Mouse (Mus musculus) urinary bladder, postnatal 4 days (tissue): ENCODE measurements around the gene Gm20388.

Source experiments
- DNase-seq, 2 experiments: peaks; one replicate each; pipeline ENCODE4 v3.0.0; 2021 to 2022; ENCODE audit warnings: low spot score in 2 of 2

Gm20388 gene

DNA sequence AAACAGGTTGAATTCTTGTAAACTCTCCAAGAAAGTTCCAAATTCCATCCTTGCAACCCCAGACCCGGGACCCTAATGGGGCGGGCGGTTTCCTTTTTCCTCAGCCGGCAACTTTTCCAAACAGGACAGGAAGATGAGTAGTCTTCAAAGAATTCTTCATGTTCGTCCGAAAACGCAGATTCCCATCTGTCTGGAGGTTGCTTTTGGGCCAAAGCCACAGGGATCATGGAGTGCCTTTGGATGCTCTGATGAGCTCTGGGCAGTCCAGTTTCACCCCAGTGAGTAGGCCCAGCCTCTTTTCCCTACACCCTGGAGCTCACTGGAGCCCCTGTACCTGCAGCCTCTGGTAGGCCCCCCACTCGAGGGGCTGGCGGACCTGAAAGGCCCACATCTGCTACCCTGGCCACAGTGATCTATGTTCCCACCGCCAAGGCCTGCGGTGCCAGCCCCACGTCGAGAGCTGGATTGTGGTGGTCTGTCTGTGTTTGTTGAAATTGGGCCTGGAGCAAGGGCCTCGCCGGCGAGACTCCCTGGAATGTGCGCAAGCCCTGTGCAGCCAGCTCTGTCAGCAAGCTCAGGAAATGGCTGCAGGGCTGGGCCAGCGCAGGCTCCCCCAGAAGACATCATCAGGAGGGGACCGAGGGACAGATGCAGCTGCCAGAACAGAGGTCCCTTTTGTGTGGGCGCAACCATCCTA lies 1567.4 kb downstream of the Gm20388 start:
- DNase-seq: no peak

GRCm38 (mm10) chr8:121479144-121479543 lies 1568.5 kb downstream of the Gm20388 start:
- no peak for DNase-seq

GRCm38 (mm10) chr8:121480411-121481031 lies 1569.9 kb downstream of the Gm20388 start:
- DNase-seq: no peak

DNA sequence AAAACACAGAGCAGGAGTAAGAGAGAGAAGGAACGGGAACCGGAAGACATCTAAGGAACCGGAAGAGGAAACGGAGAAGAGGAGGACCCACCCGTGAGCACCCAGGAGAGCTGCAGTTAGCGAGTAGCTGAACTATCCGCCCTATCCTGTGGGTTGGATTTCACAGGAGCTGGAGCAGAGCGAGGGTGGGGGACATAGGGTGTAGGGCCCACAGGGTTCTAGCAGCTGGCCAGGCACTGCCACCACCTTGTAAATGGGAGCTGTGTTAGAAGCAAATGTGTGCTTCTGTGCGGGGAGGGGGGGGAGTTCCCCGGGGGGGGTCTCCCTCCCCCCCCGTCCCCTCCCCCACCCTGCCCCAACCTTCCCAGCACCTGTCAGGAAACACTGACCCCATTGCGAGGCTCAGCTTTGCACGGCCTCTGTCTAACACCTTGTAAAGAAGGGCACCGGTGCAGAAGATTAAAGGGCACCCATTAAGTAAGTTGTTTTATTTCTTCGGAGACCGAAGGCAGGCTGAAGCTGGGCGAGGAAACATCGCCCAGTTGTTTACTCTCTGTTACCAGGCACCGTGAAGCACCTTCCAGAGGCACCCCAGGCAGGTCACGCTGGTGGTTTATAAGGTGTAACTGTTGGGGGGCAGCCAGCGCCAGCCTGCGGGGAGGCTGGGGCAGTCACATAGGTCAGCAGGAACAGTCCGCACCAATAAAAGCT lies 1573.6 kb downstream of the Gm20388 start:
- no peak for DNase-seq

GRCm38 (mm10) chr8:121491633-121492032 lies 1581.0 kb downstream of the Gm20388 start:
- DNase-seq: no peak

DNA sequence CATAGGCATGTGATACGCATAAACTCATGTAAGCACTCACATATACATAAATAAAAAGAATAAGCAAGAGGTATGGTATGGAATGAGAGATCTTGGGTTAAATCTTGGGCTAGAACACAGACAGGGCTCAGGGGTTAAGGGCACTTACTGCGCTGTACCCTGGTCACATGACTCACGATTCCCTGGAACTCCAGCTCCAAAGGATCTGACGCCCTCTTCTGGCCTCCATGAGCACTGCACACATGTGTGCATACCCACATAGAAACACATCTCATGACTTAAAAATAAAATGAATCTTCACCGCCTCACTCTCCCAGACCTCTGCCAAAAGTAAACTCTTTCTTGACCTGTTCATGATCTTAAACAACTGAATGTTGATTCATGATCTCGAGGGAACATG lies 1587.0 kb downstream of the Gm20388 start:
- no peak for DNase-seq

GRCm38 (mm10) chr8:121511751-121512150 lies 1601.1 kb downstream of the Gm20388 start:
- no peak for DNase-seq

DNA sequence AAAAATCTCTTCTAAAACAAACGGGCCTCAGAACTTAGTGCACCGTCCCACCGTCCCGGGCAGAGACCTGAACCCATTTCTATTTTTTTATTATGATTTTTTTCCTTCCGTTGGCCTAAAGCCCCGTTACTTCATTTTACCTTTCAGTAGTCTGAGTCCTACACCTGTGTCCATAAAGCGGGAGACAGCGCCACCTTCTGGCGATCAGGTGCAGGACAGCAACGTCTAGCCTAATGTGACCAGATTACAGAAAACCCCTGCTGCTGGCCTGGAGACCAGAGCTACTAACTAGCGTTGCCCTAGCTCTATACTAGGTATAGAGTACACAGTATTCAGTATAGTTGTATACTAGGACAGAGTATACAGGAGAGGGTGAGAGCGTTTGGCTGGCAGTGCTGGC lies 1602.8 kb downstream of the Gm20388 start:
- peak; percentile 61 to 88 for DNase-seq

DNA sequence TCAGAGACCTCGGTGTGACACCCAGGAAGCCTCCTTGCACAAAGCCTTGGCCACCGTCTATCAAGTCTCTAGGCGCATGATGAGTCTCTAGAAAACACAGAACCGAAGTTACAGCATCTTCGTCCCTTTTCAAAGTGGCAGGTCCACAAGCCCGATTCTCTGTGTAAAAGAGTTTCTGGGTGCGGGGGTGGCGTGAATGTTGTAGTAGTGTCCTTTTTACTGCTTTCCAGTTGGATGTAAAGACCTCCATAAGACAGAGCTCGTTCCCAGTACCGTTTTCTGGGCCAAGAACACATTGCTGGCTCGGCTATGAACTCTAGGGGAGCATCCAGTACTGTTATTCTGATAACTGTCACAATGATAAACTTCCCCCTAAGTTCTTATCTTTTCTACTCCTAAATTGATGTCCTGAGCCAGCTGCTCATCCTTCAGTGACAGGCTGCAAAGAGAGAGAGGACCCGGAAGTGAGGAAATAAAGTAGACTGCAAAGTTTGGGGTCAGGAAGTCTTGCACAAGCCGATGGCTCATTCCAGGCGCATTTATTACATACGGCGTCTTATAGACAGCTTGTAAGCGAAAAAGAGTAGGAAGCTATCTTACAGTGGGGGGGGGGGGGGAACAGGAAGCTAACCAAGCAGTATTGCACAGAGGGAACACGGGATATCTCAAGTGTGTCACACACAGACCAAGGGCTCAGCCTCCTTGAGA lies 1614.6 kb downstream of the Gm20388 start:
- no peak for DNase-seq

GRCm38 (mm10) chr8:121526811-121527550 lies 1616.3 kb downstream of the Gm20388 start:
- DNase-seq: no peak

DNA sequence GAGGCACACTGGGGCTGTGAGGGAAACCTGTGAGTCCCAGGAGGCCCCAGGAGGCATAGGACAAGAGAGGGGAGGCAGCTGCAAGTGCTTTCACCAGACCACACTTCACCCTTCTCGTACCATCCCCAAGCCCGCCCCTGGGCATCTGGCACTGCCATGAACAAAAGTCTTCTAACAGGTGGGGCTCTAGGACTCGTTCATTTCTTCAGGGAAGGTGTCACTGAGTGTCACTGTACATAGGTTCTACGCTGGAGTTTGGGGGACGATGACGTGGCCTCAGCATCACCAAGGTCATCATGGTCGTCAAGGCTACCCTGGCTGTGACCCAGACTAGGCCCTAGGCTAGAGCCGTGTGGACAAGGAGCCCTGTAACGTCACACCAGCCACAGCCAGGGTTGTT lies 1617.1 kb downstream of the Gm20388 start:
- no peak for DNase-seq

- peak in 1 of 2 experiments; percentile 61 for DNase-seq
These were observed 1618.1 kb downstream of the Gm20388 start for GRCm38 (mm10) chr8:121528790-121529189.

DNA sequence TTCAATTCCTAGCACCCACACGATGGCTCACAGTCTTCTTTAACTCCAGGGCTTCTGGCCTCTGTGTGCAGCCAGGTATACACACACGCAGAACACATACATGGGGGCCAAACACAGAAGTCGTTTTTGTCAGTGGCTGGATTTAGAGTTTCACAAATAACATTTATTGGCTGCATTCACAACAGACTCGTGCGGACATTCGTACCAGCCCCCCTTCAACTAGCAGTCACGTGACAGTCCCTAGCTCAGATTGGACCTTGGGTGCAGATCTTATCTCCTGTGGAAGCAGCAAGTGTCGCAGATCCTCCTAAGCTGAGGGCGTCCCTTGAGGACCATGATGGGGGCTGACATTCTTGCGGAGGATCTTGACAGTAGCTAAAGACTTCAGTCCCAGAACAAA lies 1620.0 kb downstream of the Gm20388 start:
- DNase-seq: no peak

DNA sequence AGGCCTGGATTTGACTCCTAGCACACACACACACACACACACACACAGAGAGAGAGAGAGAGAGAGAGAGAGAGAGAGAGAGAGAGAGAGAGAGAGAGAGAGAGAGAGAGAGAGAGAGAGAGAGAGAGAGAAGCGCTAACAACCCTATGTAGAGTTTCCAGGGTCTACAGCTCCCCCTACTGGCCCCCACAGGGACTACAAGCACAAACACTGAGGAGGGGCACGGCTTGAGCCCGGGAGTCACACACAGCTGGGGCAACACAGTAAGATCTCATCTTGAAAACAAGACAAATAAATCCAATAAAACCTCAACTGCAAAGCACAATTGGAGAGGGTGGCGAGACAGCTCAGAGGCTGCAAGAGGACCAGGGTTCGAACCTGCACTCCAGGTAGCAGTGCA lies 1621.7 kb downstream of the Gm20388 start:
- no peak for DNase-seq

GRCm38 (mm10) chr8:121541862-121542261 lies 1631.2 kb downstream of the Gm20388 start:
- peak in 1 of 2 experiments; percentile 57 for DNase-seq

- no peak for DNase-seq
These were observed 1632.3 kb downstream of the Gm20388 start for GRCm38 (mm10) chr8:121542901-121543300.

DNA sequence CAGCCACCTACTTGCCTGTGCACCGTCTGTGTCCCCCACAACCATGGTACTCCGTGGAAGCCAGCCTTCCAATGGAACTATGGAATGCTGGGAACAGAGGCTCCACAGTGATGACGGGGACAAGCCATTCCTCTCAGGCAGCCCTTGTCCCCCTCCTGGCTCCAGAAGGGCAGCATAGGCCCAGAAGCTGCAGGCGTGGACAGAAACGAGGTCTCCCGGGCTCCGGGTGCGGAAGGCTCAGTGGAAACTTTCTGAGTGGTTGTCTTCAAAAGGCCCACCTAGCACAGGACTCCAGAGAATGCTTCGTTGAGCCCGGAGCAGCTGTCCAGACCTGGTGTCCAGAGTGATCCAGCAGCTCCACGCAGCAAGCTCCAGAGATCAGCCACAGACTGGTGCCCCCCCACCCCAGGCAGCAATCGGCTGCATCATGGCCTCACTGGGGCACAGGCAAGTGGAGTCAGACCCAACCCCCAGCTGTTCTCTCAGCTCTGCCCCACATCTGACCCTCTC lies 1633.7 kb downstream of the Gm20388 start, which contains the start of gene 1700018B08Rik:
TSS of gene 1700018B08Rik (minus strand) at position 45 of the 510 bp plus-strand sequence.
- no peak for DNase-seq

DNA sequence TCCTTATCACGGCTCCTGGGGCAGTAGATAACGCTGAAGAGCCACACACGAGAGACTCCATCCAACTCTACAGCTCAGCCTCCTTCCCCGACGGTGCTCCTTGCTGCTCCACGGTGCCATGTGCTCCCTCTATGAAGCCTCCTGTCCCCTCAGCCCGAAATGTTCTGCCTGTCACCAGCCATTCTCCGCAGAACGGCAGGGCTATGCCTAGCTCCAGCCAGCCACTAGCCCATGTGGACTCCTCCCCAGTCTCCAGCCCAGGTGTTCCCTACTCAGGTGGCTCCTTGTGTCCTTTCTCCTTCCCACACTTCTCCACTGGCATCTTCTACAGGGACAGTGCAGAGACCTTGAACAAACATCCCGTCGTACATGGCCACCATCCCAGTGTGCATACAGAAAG lies 1634.3 kb downstream of the Gm20388 start:
- no peak for DNase-seq

DNA sequence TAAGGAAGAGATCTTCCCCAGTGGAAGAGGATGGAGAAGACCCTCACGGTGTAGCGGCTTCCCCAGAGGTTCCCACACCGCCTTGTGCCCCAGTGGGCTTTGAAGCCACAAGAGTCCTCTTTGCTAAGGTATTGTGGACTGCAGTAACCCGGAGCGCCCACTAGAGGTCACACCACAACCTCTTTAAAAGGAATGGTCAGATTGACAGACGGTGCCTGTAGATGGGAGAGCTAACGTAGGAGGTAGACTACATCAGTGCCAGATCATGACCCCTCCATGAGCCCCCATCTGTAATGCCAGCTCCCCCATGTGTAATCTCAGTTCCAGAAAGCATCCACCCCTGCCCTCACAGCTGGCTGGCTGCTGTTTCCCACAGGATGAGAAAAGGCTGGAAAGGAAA lies 1636.5 kb downstream of the Gm20388 start:
- DNase-seq: peak in 1 of 2 experiments; percentile 75

DNA sequence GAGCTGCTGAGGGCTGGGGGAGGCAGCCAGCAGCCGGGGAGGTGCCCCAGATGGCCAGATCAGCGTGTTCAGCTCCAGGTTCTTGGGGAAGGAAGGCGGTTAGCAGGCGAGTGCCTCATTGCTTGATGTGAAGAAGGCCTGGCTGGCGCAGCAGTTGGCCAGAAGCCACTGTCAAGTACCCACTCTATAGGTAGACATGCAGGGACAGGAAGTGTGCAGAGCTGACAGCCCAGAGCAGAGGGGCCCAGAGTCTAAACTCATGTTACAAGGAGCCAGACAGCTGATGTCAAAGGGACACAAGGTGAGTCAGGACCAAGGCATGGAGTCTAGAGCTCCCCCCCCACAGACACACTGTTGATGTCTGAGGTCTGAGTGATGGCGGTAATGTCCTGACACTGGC lies 1639.4 kb downstream of the Gm20388 start:
- no peak for DNase-seq
